Mouse (Mus musculus): ENCODE results near the gene Dimt1.
"Not testable (repeated sequence)": the region's sequence is repeated elsewhere in the genome, so short reads cannot be mapped to it uniquely, and the experiment has no call there.

Dimt1 gene

DNA sequence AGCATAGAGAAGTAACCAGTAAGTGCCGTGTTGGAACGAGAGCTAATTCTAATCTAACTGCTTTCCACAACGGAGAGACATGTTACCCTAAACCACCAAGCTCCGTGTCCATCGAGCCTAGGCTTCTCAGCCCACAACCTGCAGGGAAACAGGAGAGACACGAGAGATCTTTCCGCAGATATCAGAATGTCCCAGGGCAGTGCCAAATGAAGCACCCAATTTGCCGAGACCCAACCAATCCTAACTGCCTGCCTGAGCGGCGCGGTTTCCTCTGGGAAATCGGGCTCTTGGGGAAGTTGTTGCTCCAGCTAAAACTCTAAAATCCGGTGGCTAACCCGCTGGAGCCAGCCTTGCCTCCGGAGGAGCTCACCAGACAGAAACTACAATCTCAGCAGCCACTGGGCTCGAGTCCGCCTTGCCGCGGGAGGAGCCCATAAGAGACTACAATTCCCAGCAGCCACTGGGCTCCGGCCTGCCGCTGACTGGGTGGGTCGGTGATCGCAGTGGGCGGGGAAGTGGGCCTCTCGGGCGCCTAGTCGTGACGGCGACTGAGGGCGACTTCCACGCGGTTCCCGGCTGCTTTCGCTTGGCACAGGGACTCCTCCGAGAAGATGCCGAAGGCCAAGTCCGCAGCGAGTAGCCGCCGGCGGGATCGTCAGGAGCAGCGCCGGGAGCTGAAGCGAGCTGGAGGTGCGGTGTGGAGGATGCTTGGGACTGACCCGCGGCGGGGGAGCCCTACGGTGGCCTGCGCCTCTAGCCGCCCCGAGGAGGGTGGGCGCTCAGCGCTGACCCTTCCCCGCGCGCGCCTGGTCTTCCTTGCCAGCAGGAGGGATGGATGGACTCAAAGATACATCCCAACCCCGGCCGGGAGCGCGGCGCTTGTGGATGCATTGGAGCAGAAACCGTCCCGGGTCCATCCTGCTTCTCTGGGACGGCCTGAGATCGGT lies at the start of gene Dimt1:
Dimt1 (plus strand) TSS at position 534 of the 947 bp plus-strand sequence.
- peak; percentile 97 for DNase-seq (ENCODE audit: low spot score)

DNA sequence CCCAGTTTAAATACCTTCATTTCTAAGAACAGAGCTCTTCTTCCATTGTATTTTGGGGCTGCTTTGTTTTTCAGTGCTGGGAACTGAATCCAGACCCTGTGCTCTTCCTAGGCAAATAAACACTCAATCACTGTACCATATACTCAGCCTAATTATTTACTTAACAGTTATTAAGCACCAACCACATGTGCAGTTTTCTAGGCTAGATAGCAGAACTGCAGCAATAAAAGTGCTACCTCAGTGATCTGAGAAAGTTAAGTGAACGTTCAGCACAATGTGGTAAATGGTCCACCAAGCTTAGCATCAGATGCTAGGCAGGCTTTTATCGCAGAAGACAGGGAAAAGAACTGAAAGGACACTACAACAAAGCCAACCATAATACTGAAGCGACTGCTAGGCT lies 42.3 kb upstream of the Dimt1 start:
- DNase-seq (ENCODE audit: low spot score): no peak

DNA sequence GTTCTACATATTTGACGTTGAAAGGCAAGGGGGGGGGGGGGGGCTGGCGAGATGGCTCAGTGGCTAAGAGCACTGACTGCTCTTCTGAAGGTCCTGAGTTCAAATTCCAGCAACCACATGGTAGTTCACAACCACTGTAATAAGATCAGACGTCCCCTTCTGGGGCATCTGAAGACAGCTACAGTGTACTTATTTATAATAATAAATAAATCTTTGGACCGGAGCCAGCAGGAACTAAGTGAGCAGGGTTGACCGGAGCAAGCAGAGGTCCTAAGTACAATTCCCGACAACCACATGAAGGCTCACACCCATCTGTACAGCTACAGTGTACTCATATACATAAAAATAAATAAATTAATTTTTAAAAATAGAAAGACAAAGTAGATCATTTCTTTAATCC lies 41.8 kb upstream of the Dimt1 start:
- DNase-seq (ENCODE audit: low spot score): not testable (repeated sequence)

DNA sequence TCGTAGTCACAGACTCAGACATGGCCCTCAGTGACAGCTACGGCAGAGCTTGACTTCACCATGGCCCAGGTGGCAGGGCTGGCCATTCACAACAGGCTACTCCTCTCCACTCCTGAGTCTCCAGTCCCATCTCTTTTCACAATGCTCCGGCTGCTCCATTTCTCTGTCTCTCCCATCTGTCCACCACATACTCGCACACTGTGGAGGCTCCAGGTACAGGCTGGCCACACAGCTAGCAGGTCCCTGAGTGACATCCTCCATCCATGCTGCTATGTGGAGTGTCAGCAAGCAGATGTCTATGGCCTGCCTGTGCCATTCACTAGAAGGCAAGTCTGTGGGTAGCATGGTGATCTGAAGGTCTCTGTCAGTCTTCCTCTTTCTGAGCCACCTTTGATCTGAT lies 39.7 kb upstream of the Dimt1 start:
- no peak for DNase-seq (ENCODE audit: low spot score)

DNA sequence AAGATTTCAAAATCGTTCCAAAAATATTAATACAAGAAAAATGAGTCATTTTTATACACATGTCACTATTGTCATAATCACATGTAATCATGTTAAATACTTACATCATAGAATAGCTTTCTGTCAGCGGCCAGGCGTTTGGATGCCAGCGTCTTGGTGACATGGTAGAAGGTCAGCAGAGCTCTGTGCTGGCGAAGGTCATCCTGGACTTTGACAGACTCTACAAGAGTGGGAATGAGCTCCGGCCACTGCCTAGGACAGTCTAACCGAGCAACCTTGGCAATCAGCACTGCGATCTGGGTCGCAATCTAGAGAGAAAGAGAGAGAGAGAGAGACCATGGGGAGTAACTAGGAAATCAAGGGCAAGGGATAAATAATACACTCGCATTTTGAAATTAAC lies 36.8 kb upstream of the Dimt1 start:
- DNase-seq (ENCODE audit: low spot score): no peak

DNA sequence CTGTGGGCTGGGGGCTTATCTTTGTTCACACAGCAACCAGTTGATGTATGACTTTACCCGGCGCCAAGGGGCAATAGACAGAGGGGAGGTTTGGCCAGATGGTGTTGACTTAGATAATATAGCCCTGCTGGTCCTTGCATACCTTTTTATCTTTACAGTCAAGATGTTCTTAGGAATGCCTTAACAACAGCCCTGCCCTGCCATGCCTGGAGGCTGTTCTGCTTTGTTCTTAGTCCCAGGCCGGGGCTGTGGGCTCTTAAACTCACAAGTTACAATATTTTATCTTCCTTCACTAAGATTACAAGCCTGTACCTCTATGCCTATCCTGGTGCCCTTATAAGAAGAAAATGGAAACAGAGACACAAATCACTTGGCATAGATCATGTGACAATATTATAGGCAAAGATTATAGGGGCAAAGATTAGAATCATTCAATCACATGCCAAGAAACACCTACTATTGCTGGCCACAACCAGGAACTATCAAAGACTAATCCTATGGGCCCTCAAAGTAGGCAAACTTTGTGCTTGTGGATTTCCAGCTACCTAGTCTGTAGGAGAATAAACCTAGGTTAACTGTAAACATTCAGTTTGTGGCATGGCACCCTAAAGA lies 33.7 kb upstream of the Dimt1 start:
- peak; percentile 14 for DNase-seq (ENCODE audit: low spot score)

DNA sequence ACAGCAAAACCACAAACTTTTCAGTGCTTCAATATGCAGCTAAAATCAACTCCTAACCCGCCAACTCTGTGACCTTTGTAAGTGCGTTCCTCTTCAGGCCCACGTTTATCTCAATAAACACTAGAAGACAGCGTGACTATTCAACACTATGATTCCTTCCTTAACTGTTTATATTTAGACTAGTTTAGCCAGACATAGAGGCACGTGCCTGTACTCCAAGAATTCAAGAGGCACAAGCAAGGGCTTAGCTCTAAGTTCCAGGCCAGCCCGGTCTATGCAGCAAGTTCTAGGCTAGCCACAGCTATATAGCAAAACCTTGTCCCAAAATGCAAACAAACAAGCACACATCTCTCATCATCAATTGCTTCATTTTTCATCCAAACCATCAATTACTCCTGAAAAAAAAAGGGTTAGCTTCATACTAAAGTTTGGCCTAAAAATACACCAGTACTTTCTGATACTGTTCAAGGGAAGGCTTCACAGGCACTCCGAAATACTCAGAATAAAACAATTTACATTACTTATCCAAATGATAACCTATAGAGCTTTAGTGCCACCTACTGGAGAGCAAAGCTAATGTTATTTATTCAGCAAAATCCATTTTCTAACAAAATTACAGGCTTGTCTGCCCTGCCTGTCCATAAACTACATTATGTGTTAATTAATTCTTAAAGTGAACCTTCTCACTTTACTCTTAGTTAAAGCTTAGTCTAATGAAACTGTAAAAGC lies 28.4 kb upstream of the Dimt1 start:
- DNase-seq (ENCODE audit: low spot score): peak; percentile 41

DNA sequence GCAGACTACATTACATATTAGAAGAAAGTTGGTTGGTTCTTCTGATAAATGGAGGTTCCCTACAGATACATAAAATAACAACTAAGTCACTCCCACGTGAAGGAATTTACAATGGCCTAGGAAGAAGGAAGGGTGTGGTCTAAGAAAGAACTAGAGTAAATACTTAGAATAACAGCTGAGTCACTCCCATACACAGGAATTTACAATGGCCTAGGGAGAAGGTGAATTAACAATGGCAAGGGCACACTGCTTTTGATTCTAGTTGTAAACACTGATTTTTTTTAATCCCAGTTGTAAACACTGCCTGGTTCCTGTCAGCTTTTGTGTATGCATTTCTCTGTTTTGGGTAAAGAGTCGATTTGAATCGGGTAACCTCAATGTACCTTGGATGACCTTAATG lies 21.0 kb upstream of the Dimt1 start:
- not testable (repeated sequence) for DNase-seq (ENCODE audit: low spot score)

DNA sequence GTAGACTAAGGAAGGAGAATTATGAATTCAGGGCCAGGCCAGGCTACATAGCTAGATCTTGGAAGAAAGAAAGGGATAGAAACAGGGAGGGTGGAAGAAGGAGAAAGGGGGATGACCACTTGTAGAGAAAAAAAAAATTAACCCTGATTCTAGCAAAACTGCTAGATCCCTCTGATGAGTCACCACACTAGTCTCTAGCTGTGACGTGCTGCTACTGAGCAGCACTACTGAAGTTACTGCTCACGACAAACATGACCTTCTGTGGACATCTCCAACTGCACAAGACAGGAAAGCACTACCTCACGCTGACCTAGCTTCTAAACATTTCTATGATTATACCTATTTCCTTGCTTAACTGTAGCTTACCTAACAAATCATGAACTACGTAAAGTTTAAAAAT lies 18.6 kb upstream of the Dimt1 start:
- DNase-seq (ENCODE audit: low spot score): no peak

DNA sequence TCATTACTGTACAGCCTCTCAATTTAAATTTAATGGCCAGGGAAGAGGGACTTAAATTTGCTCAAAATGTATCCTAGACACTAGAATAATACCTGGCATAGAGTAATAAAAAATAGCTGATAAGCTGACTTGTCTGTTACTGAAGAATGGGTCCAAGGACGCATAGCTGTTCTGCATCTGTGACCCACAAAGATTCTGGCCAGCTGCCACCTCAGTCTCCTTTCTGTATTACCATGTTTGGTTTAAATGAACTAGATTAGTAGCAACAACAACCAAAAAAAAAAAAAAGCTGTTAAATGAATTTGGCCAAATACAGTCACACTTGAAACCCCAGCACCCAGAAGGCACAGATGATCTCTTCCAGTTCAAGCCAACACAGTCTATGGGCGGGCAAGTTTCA lies 17.7 kb upstream of the Dimt1 start:
- DNase-seq (ENCODE audit: low spot score): no peak

DNA sequence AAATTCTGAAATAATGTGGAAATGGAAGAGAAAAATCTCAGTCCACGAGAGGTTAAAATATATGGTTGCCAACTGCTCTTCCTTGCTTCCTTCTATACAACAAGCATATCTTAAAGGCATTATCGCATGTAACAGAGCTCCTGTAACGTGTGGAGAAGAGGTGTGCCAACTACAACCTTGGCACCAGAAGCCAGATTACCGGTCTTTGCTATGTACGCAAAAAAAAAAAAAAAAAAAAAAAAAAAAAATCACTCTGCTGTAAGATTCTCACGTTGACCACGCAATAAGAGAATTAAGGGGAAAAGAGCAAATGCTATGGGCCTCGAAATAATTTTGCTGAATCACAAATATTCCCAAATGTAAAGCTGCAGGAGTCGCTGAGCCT lies 11.1 kb upstream of the Dimt1 start:
- no peak for DNase-seq (ENCODE audit: low spot score)

DNA sequence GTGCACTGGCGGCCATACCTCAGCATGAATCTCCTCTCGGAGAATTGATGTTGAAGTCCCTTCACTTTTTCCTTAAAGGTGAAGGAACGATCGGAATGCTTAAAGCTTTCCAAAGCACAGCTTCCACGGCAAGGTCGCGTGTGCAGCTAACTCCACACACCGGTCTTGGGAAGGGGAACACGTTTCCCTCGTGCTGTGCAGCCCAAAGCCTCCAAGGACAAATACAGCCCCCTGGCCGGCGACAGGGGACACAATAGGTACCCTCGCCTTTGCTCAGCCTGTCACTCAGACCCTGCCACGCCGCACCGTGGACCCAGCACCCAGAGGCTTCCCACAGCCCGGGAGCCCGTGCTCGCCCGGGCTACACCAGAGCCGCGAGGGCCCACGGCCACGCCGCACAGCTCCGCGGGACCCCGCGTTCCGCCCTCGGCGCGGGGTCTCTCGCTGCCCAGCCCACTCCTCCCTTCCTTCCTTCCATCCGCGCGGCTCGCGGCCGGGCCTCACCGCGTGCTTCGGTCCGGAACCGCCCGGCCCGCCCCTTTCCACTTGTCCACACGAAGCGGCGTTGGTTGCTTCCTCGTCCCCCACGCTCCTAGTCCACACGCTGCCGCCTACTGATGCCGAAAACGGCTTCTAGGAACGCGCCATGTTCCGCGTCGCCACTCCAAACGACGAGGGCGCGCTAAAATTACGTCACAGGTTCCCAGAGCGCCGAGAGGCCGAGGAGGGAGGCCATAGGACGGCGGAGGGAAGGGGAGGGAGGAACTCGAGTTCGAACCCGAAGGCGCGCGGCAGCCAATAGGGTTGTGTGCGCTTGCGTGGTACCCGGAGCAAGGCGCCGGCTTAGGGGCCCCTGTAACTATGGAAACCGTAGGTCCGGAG lies 10.4 kb upstream of the Dimt1 start, which contains the start of gene Ipo11:
Ipo11 (minus strand) TSS at position 703 of the 882 bp plus-strand sequence.
- peak; percentile 99 for DNase-seq (ENCODE audit: low spot score)

DNA sequence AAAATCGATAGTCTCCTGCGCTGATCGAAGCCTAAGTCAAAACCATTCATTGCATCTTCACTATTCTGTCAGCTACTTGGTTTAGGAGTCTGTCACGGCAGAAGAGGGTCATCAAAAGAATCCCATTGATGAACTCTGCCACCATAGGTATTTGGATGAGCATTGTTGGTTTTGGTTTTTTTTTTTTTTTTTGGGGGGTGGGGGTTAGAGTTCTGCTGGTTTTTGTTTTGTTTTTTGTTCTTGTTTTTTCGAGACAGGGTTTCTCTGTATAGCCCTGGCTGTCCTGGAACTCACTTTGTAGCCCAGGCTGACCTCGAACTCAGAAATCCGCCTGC lies 9.8 kb upstream of the Dimt1 start:
- DNase-seq (ENCODE audit: low spot score): no peak

DNA sequence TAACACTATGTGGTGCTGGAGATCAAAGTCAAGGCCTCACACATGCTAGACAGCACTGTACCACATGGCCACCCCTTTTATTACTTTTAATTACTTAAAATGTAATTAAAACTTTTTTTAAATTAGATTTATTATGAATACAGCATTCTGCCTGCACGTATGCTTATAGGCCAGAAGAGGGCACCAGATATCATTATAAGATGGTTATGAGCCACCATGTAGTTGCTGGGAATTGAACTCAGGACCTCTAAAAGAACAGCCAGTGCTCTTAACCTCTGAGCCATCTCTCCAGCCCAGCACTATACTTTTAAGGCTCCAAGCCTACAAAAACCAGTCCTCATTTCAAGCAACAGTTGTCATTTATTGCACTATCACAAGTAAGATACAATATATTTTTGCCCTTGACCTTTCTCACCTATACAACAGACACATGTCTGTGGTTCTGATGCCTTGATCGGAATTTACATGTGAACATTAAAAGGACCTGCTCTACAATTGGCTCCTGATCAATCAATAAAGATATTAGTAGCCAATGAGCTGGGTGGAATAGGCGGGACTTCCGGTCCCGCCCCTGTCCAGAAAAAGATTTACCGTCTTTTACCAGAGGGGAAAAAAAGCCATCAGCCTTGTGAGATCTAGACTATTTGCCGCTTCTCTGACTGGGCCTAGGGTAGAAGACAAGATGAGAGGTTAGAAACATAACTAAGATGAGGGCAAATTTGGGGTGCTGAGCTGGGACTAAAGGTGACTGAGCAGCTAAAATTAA lies 5.5 kb upstream of the Dimt1 start:
- DNase-seq (ENCODE audit: low spot score): peak; percentile 42

DNA sequence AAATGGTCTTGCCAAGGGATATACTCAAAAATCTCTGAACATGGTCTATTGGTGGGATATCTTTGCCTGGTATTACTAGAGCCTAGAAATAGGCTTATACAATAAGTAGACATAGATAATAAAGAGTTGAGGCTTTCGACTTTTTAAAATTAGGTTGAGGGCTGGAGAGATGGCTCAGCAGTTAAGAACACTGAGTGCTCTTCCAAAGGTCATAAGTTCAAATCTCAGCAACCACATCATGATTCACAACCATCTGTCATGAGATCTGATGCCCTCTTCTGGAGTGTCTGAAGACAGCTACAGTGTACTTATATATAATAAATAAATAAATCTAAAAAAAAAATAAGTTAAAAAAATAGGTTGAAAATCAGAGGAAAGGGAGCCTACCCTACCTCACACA lies 4.2 kb upstream of the Dimt1 start:
- no peak for DNase-seq (ENCODE audit: low spot score)

DNA sequence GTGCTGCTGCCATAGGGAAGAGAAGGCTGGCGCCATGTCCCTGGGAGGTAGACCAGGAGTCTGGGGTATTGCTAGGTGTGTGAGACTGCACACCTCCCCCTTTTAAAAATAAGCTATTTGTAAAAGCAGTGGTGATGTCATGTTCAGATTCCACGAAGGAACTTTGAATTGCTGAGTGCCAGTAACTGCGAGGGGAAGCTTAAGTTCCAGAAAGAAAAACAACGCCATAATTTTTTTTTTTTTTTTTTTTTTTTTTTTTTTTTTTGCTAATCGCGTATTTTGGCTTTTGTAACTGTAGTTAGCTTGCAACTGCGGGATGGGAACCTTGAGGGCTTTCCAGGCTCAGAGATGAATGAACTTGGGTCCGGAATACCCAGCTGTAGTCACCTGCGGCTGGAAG lies 1.4 kb upstream of the Dimt1 start:
- DNase-seq (ENCODE audit: low spot score): no peak

DNA sequence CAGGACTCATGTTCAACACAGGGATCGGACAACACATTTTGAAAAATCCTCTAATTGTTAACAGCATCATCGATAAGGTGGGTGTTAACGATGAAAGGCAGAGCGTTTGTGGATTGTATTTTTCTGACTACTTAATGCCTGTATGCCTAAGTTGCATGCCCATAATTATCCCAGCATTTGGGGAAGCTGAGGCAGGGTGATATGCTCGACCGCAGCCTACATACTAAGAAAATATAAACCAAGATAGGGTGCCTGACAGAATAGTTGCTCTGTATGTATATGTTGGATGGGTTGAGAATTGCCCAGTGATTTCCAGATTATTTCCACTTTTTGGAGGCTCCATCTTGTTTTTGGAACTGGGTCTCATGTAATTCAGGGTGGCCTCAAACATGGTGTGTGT lies 656 bp downstream of the Dimt1 start:
- no peak for DNase-seq (ENCODE audit: low spot score)

DNA sequence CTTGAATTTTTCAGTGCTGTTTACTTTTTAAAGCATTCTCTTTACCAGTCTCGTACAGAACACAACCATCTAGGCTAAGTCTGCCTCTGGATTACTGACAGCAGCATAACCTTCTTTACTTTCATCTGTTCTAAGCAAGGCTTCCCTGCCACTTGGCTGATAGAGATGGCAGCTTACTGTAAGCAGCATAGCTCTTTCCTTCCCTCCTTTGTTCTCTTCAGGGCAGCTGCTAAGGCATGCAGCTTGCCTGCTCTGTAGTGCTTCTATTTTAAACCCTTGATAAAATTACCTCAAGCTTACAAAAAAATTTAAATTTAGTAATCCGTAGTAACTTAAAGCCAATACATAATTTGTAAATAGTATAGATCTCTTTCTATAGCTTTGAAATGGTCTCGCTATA lies 8.0 kb downstream of the Dimt1 start:
- DNase-seq (ENCODE audit: low spot score): no peak

DNA sequence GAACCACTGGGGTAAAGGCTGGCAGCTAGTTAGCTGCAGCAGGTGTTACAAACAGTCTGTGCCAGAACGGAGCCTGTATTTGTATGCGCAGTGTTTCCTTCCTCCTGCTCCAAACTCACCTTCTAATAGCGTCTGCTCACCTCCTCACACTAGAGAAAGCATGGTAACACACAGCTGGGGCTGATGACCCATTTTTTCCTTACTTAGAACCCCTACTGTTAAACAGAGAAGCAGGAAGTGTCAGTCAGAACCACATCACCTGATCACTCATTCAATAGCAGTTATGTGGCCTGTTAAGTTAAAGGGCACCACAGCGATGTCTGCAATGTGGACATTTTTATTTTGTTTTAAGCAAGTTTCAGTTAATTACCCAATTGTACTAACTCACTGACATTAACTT lies 10.6 kb downstream of the Dimt1 start:
- no peak for DNase-seq (ENCODE audit: low spot score)

DNA sequence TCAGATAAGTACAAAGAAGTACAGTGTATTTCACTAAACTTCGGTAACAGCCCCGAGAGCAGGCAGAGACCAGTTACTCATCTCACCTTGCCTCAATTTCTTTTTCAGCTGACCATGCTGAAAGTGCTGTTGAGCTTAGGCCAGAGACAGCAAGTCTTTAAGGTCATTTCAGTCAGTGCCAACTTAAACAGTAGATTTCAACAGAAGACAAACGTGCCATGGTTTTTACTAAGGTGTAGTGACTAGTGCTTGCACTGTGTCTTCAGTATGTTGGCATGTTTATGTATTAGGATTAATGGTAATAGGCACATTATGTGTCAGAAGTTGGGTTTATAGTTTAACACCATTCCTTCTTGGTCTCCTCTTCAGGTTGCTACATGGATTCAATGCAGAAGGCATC lies 11.4 kb downstream of the Dimt1 start:
- no peak for DNase-seq (ENCODE audit: low spot score)

DNA sequence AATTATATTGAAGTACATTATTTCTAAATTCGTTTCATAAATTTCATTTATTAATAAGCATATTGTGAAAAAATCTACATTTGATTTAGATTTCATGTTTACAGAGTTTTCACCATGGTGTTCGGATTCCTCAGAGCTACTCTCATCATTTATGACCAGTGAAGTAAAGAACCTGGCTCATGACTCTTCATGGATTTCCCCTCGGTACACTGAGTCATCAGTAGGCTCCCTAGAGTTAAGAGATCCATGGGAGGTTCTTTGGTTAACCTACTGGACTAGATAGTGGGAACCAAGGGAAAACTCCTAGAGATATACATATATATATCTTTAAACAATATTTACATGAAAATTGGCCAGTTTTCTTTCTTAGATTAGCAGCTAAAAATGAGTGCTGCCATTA lies 13.6 kb downstream of the Dimt1 start:
- DNase-seq (ENCODE audit: low spot score): no peak
